Mouse (Mus musculus) urinary bladder, postnatal 36 days (tissue): ENCODE results near the gene Dnpep.
A peak's percentile ranks its signal among the peaks of the same experiment; 100 is the strongest.

ENCODE experiments used
- DNase-seq, 2 experiments: peaks; one replicate each; pipeline ENCODE4 v3.0.0; 2022; ENCODE audit warnings: low spot score in 2 of 2, mixed read lengths in 1 of 2

The Dnpep gene

DNA sequence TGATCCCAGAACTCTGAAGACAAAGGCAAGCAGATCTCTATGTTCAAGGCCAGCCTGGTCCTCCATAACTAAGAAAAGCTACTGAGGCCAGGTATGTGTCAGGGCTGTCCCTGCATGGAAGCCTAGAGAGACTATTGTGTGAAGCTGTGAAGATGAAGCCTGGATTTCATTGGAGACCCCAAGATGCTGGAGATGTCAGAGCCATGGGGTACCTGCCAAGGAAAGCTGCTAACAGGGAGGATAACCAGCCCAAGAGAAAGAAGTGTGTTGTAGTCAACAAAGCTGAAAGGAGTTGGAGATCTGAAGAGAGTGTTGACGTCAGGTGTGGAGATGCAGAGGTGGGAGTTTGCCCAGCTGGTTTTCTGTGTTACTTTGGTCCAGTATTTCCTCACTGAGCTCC lies 13.5 kb upstream of the Dnpep start:
- DNase-seq = no peak

DNA sequence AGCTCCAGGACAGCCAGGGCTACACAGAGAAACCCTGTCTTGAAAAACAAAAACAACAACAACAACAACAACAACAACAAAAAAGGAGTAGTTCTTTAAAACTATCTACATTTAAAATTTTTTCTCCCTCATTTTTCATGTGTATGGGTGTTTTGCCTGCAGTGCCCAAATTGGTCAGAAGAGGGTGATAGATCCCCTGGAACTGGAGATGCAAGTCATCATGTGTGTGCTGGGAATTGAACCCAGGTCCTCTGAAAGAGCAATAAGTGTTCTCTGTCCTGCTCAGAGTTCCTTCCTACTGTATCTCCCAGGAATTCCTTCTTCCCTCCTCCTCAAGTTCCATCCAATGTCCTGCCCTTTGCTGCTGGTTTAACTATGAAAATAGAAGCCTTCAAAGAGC lies 9.7 kb upstream of the Dnpep start:
- DNase-seq = no peak

DNA sequence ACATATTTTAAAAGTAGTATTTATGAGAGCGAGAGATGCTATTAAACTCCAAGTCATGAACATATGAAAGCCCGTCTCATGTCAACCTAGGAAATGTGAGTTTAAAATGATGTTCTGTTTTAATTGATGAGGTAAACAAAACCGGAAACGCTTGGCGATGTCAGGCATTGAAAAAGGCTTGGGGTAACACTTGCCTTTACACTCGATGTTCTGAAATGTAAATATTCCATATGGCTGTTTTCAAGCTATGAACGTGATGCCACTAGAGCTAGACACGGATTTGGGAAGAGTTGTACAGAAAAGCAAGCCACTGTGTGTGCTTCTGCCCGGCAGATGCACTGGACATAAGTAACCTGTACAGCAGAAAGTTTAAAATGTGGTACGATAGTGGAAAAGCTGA lies 1.4 kb upstream of the Dnpep start:
- no peak for DNase-seq

DNA sequence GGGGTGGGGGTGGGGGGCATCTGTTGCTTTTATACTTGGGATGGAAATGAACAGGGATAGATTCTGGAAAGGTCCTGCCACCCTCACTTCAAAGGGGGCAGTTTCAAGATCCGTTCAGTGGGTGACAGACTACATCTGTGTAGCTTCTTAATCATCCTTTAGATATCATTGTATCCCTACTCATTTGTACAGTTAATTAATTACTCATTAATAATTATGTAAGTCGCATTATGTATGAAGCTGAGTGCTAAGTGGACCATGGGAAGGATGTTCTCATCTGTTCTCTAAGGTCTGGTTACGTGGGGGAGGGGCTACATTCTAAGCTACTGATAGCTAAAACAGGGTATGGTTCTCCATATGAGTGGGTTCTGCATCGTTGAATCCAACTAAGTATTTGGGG lies 946 bp upstream of the Dnpep start:
- no peak for DNase-seq

DNA sequence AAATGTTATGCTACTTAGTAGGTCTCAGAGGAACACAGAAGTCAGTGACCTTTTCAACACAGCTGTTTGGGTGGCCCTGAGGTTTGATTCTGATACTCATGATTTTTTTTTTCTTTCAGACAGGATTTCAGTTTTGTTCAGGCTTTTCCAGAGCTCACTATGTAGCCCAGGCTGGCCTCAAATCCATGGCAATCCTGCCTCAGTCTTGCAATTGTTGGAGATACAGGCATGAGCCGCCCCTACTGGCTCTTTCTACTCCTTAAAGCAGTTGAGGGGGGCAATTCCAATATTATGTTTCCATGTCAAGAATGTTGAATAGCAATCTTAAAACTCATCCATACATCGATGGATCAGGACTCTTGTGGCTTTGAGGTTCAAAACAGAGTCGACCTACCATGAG lies 511 bp upstream of the Dnpep start:
- no peak for DNase-seq

DNA sequence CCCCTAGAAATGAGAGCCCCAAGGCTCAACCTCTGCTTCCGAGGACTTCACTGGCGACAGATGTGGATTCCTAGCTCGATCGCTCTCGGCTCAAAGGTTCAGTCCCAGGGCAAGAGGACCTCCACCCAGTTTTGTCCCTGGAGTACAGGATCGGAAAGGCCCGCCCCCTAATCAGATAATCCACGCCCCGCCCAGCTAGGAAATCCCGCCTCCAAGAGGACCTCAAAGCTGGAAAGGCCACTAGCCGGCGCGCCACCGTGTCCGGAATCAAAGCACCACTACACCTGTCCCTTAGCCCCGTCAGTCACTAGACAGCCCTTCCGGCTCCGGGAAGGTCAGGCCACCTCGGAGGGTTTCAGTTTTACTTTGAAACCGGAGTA lies 939 bp downstream of the Dnpep start:
- DNase-seq = peak; percentile 88 to 92

DNA sequence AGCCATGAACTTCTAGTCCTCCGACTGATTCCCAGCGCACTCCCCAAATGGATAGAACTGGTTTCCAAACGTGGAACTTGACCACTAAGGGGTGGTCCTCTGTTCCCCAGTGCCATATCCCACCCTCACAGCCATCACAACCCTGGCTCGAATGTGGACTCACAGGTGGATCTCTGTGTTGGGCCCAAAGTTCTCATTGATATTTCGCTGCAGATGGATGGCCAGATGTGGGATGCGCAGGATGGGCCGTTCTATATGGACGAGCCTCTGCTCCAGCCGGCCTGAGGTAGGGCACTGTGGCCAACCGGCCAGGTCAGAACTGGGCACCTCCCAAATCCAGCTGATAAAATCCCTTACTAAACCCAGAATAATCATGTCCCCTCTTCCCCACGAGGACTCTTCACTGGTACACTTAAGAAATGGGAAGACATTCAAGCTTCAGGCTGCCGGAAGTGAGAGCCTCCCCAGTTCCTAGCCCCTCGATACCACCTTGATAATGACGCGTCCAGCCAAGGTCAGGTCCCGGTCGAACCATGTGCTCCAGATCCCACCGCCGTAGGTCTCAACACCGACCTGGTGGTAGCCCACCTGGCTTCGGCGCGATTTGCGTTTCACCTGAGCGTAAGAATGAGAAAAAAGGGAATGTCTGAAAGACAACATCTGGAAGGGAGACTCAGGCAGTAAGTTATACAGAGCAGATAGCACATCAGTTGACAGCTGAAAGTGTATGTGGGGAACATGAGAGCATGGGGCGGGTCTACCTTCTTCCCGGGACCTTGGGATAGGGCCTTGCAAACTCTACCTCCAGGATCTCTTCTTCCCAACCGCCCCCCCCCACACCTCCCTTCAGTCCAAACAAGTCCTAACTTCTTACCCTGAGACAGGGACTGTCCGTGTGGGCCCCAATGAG lies 2.1 kb downstream of the Dnpep start:
- DNase-seq = no peak

DNA sequence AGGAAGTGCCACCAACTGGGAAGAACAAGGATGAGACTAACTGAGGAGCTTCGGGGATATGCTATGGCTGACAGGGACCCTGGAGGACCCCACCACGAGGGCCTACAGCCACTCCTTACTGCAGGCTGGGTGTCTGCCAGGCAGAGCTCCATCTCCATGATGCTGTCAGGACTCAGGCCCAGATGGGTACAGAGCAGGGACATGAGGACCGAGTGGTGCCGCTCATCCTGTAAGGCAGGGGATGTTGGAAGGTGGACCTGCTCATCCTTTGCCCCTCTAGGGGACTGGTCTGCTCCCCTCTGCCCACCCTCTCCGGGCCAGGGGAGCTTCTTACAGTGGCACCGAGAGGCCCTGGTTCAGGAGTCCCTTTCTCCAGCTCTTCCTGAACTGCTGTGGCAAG lies 2.8 kb downstream of the Dnpep start:
- DNase-seq = no peak

DNA sequence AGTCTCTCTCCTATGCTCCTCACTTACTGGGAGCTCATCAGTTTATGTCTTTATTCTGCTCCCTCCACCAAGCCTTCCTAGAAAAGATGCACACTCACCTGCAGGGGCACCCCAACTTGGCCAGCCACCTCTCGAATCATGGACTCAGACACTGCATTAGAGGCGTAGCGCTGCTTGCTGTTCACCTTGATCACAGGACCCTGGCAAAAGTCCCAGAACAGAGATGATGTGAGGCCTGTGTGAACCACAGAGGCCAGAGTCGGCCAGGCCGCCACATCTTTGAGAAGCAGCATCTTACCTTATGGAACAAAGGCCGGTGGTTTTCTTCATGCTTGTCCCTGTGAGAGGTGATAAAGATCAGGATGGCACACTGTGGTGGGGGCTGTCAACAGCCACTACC lies 6.1 kb downstream of the Dnpep start:
- no peak for DNase-seq

DNA sequence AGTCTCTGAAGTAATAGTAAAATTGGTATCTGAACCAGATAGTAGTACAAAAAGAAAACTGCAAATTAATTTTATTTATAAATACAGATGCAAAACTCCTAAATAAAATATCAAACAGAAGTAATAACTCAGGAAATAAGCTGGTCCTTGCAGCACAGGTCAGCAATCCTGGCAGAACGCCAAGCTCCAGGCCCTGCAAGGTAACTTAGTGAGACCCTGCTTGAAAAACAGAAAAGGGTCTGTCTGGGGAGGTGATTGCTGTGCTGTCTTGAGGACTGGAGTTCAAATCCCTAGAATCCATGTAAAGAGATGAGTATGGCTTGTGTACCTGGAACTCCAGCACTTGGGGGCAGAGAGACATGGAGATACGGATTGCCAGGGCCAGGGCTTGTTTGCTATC lies 13.1 kb downstream of the Dnpep start:
- DNase-seq = no peak

DNA sequence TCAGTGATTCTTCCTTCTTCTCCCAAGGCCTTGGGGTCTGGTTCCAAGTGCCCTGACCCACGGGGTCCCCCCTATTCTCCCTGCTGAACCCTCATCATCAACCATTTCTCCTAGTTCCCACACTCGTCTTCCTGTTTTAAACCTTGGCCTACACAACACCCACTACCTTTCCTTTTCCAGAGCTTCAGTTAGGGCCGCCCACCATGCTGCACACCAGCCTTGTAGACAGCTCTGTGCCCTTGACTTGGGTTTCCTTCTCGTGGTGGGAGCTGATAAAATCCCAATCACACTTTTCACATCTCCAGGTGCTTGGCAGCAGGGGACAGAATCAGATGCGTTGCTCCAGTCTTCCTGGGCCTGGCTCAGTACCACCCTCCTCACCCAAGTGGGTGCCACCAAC lies 23.5 kb downstream of the Dnpep start:
- DNase-seq = no peak

DNA sequence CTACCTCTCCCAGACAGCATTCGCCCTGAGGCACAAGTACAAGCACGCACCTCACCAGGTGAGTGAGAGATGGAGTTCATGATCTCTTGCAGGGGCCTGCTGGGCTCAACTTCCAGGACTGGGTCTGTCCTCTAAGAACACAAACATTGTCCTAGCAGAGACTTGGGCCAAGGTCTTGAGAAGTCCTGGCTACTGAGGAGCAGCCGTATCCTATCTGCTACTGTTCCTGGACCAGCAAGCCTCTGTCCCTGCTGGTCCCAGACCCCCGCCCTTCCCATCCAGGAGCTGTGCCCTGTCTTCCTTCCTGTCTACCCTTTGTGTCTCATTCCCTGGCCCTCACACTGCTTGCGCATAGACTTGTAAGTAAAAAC lies 24.5 kb downstream of the Dnpep start:
- DNase-seq = no peak

DNA sequence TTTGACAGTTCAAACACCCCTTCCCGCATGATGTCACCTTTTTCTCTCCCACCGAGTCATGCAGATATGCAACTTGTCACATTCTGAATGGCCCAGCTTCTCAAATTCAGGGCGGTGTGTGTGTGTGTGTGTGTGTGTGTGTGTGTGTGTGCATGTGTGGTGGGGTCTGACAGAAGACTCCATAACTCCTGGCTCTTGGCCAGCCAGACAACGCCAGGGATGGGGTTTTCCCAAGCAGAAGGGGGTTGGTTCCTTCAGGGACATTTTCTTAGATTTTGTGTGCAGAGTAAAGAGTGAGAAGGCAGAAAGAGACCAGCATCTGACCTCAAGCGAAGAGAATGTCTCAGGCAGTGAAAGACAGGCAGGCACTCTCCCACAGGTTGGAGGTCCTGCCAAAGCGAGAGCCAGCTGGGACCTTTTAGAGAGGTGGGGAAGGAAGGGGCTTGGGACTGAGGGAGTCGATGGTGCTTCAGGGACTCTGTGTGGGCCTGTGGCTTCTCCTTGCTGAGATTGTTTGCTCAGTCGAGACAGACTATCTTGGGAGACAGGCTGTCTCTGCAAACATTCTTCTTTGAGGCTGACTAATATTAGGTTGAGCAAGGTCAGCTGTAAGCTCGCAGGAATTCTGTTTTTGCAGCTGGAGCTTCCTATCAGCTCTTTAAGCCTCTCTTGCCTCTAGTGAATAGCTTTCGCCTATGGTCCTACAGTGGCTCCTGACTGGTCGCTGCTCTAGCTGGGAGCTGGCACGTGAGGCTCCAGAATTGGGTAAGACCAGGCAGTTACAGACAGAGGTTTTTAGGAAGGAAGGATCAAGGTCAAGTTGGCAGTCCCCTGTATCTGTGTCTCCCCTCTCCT lies 25.1 kb downstream of the Dnpep start:
- no peak for DNase-seq

DNA sequence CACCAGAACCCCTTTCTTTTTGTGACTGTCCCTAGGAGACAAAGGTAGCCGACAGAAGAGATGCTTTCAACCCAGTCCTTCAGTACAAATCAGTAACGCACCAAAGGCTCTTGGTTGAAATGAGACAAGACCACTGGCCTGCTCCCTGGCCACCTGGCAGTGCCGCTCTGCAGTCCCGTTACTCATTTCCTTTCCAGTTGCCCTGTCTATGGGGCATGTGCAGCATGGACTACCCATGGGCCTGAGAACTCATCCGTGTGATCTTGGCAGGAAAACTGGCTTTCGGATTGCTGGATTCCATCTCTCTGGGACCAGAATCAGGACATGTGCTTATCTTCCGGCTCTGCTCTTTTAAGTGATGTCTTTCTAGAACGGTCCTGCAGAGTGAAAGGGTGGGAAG lies 26.5 kb downstream of the Dnpep start:
- DNase-seq = no peak

DNA sequence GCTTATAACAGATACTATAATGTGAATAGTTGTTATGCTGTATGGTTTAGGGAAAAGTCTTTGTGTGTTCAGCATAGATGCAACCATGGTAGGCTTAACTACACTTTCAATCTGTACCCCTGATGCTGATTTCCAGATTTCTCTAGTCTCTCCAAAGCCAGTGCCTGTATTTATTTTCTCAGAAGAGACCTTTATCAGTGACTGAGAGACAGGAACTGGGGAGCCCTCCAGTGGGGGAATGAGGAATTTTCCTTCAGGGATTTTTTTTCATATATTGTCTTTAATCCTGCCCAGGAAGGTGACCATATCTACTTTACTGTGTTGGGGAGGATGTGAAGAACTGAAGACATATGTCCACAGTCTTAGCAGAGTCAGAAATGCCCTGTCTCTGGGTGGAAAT lies 27.2 kb downstream of the Dnpep start:
- DNase-seq = no peak

DNA sequence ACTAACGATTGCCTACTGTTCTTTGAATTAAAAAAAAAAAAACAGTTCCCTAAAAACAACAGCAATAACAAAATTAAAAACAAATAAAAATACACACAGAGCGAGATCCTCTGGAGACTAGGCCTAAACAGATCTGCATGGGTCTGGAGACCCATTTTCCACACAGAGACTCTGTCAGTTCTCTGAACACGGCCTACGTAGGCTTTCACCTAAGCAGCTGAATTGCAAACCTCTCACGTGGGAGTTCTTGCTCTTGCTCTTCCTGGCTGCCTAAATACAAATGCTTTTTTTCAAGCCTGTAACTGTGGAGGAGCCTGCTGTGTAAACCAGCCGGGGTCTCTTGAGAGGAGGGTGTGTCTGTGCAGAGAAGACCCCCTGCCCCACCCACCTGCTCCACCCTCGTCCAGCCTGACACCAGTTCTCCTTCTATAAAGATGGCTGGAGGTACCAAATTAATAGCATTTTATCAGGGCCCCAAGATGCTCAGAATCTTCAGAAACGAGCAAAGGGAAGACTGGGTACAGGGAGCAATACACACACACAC lies 27.8 kb downstream of the Dnpep start:
- DNase-seq = no peak

DNA sequence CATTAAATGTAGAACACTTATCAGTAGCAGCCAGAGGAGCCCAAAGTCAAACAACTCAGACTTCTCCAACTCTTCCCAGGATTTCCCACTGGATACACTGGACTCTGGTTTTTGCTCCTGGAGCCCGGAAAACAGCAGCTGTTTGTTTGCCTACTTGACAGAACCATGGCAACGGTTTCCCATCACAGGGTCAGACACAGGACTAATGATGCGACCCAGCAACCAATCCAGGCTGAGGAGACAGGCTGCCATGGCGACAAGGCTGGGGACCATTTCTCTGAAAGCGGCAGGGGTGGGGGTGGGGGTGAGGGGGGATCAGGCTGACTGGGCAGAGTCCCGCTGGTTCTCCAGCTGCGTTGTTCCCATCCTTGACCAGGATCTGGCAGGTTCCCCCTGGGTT lies 28.4 kb downstream of the Dnpep start:
- DNase-seq = no peak

DNA sequence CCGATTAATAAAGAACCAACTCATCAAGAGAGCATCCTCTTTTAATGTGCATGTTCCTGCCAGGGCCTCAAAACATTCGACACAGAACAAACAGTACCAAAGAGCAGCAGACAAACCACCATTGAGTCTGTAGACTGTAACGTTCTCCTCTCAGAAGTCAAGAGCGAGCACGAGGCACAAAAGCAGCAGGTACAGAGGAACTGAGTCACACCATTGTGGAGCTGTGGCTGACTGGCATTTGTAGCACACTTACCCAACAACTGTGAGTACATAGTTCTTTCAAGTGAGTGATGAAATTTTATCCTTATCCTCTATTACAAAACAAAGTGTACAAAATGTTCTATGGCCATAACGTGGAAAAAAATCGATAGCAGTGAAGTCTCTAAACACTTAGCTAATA lies 32.9 kb downstream of the Dnpep start:
- no peak for DNase-seq

DNA sequence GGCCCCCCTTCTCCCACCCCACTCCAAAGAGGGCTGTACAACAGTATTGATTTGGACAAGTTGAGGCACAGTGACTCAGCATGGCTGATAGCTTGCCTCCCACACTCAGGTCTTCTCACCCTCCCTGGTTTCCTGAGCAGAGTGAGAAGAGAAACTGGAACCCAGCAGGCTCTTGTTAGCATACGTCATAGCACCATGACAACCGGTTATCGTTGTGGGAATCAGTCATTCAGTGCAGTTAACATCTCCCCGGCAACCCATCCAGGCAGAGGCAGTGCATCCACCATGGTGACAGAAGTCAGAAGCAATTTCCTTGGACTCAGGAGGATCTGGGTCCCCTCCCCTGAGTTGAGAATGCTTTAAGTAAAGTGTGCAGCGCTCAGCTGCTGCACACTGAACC lies 34.8 kb downstream of the Dnpep start:
- DNase-seq = no peak

DNA sequence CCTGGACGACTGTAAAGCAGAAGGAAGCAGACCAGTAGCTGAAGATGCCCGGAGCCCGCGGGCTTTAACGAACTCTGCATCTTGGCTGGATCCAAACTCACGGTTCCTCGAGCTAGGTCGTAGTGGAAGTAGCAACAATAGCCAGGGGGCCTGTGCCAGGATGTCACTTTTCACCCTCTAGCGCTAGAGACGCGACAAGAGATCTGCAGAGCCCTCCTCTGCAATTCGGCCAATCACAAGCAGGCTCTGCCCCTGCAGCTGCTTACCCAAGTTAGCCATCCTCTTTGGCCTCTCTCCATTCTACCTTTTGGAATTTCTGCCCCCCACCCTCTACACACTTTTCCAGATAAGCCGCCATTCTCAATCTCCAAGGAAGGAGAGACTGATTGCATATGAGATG lies 39.6 kb downstream of the Dnpep start, which contains the start of gene Resp18:
Gene Resp18 (minus strand): TSS at position 188 of the 400 bp plus-strand sequence.
- DNase-seq = no peak

DNA sequence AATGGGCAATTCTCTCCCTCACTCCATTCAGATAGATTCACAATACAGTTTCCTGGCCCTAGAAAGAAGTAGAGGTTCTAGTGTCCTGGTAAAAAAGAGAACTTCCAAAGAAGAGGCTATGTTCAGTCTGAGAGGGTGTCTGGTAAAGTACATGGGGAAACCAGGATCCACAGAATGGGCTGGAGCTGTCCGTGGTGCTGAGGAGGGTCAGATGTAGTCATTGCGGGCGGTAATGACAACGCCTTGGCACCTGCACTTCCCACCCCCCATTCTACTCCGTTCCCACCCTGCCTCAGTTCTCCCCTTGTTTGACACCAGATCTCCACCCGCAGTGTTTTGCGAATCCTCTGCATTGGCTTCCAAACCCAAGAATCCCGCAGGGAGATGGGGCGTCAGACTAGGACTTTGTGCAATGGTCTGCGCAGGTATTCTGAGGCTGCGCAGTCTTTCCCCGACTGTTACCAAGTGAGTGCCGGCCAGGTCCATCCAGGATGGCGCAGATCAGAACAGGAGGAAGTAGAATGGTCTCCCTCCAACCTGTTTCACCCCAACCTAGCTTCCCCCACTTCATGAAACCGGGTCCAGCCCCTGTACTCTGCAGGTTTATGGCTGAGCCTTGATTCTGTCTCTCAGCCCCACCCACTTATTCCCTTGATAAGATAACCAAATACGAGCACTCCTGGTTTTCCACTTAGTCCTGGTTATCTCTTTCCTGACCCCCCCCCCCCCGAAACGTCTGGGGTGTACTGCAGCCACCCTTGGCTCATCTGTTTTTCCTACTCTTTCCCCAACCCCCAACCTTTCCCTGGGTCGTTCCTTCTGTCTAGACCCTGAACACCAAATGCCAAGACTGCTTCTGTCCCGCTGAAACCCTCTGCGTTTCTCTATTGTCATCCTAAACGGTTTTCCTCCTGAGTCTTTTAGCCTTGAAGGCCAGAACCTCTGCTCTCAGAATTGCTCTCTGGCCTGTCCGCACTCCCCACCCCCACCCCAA lies 40.3 kb downstream of the Dnpep start:
- peak in 1 of 2 experiments; percentile 38 for DNase-seq
